Mouse (Mus musculus): ENCODE data around the gene Myl10. TPM values are rescaled to one million over a fixed set of nuclear protein-coding genes. Genes with fewer than 3 reads are reported as not detected.

Gene Myl10
- 0.81 TPM for polyA plus RNA-seq (2017; shearing (Covaris generic))

GRCm38 (mm10) chr5:136692784-136693183 is at the start of gene Myl10:
Gene Myl10 (plus strand): TSS chr5:136693146.

Other genes starting within 250 kb of the Myl10 start
- gene Cux1, start 125.7 kb upstream of the Myl10 start, polyA plus RNA-seq (2017; shearing (Covaris generic)), result 73.7 TPM
- not detected for gene Col26a1, start 190.1 kb downstream of the Myl10 start, polyA plus RNA-seq (2017; shearing (Covaris generic))
- 2.0 TPM for gene Ift22, start 215.0 kb downstream of the Myl10 start, polyA plus RNA-seq (2017; shearing (Covaris generic))